Mouse (Mus musculus) heart, embryonic 11.5 days (tissue): Measurements from ENCODE around the gene Arhgap18. TPM values are rescaled to one million over a fixed set of nuclear protein-coding genes. Genes with fewer than 3 reads are reported as not detected.

Experiments used
- ATAC-seq: fragments of 200-750 bp; cut with Nextera tagmentation; replicated peaks from 2 replicates; pipeline ENCODE4 v1.8.0; 2017; ENCODE audit warnings: moderate library complexity; ENCODE audit not compliant: insufficient number of reproducible peaks, low FRiP score, low TSS enrichment
- H3K27ac ChIP-seq: fragments of 300-500 bp; sonication (generic); 2 replicates; pipeline ENCODE4 v1.5.1; 2014; ENCODE audit warnings: mild to moderate bottlenecking, low read depth, low read length
- H3K27me3 ChIP-seq: fragments of 300-500 bp; sonication (generic); 2 replicates; pipeline ENCODE4 v1.6.1; 2014; ENCODE audit warnings: mild to moderate bottlenecking, low read length, mixed read lengths; ENCODE audit not compliant: control insufficient read depth, insufficient read depth
- H3K36me3 ChIP-seq: fragments of 300-500 bp; sonication (generic); 2 replicates; pipeline ENCODE4 v1.6.1; 2014; ENCODE audit warnings: mild to moderate bottlenecking, low read length, moderate library complexity, mixed read lengths; ENCODE audit not compliant: control insufficient read depth, insufficient read depth
- H3K4me1 ChIP-seq: fragments of 300-500 bp; sonication (generic); 2 replicates; pipeline ENCODE4 v1.6.1; 2014; ENCODE audit warnings: low read length; ENCODE audit not compliant: control insufficient read depth, insufficient read depth
- H3K4me2 ChIP-seq: fragments of 300-500 bp; sonication (generic); 2 replicates; pipeline ENCODE4 v1.6.1; 2014; ENCODE audit warnings: mild to moderate bottlenecking, moderate library complexity
- H3K4me3 ChIP-seq: fragments of 300-500 bp; sonication (generic); 2 replicates; pipeline ENCODE4 v1.5.1; 2014; ENCODE audit warnings: low read depth, low read length
- H3K9ac ChIP-seq: fragments of 300-500 bp; sonication (generic); 2 replicates; pipeline ENCODE4 v1.6.1; 2014; ENCODE audit warnings: mild to moderate bottlenecking, low read depth, low read length, moderate library complexity
- H3K9me3 ChIP-seq: fragments of 300-500 bp; sonication (generic); replicated peaks from 2 replicates; pipeline ENCODE4 v1.6.1; 2016; ENCODE audit warnings: low read length; ENCODE audit not compliant: control insufficient read depth
- WGBS: fragments of 180-500 bp; shearing (Covaris S2); extraction: QIAGEN DNeasy Blood & Tissue Kit; methylation state at CpG from one replicate; pipeline ENCODE4 v1.1.7; 2014; ENCODE audit not compliant: insufficient replicate concordance; 5-methylcytosine and 5-hydroxymethylcytosine counted together
- polyA plus RNA-seq: library from polyadenylated mRNA; unstranded; fragments of >200 nt; fragmentation: Nextera tagmentation; extraction: Ambion mirVana; gene quantifications from 2 replicates; pipeline ENCODE4 v1.2.1, GENCODE M21; 2014

The Arhgap18 gene
- polyA plus RNA-seq, 1 experiment from 2014 or later: 25.8 TPM

DNA sequence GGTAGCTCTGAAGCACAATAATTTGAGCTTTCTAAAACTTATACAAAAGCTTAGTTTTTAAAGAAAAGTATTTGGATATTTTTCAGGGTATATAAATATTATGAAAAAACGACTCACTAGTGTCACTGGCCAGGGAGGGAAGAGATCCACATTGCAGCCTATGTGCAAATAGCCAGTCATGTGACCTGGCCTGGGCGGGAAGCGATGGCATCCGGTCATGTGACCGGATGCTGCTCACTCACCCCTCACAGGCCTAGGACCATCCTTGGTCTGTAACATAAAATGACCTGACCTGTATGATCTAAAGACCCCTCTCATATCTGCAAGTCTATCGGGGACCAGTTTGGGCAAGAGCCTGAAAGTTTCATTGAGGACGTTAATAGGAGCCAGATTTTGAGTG lies 56.8 kb downstream of the Arhgap18 start:
- WGBS: 87% methylated on average over 7 of the region's 7 CpGs
- H3K9ac ChIP-seq: no peak overlapping the region
- H3K4me3 ChIP-seq: no peak overlapping the region
- H3K27ac ChIP-seq: no peak overlapping the region
- no peaks in the 10 kb centered on the region for H3K9me3 ChIP-seq
- H3K4me1 ChIP-seq: no peaks in the 10 kb centered on the region
- no peak overlapping the region for H3K4me2 ChIP-seq
- ATAC-seq: no peak
- H3K27me3 ChIP-seq: no peaks in the 10 kb centered on the region
- H3K36me3 ChIP-seq: no peaks in the 10 kb centered on the region

DNA sequence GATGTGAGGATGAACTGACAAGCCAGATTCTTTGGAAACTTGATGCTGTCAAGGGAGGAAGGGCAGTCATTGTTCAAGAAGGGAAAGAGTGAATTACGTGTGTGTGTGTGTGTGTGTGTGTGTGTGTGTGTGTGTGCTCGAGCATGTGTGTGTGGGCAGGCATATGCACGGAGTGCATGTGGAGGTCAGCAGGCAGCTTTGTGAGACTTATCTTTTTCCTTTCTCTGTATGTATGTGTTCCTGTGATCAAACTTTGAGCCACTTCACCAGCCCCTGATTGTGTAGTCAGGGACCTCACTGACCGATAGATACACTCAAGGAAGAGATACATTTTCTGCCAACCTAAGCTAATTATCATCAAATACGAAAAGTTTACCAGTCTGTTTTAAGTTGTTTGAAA lies 57.6 kb downstream of the Arhgap18 start:
- H3K27me3 ChIP-seq: no peaks in the 10 kb centered on the region
- no peak overlapping the region for H3K27ac ChIP-seq
- no peak for ATAC-seq
- no peaks in the 10 kb centered on the region for H3K9me3 ChIP-seq
- no peak overlapping the region for H3K4me2 ChIP-seq
- H3K36me3 ChIP-seq: no peaks in the 10 kb centered on the region
- H3K4me3 ChIP-seq: no peak overlapping the region
- 62% methylated on average over 5 of the region's 5 CpGs for whole genome bisulfite sequencing
- no peak overlapping the region for H3K9ac ChIP-seq
- no peaks in the 10 kb centered on the region for H3K4me1 ChIP-seq

GRCm38 (mm10) chr10:26811342-26811741 lies 58.1 kb downstream of the Arhgap18 start:
- H3K4me3 ChIP-seq: no peak overlapping the region
- H3K27ac ChIP-seq: no peak overlapping the region
- H3K4me1 ChIP-seq: no peaks in the 10 kb centered on the region
- H3K4me2 ChIP-seq: no peak overlapping the region
- H3K9me3 ChIP-seq: no peaks in the 10 kb centered on the region
- no peak for ATAC-seq
- no peak overlapping the region for H3K9ac ChIP-seq
- H3K27me3 ChIP-seq: no peaks in the 10 kb centered on the region
- H3K36me3 ChIP-seq: no peaks in the 10 kb centered on the region
- WGBS: 57% methylated on average over 4 of the region's 4 CpGs

- H3K27ac ChIP-seq: no peak overlapping the region
- H3K27me3 ChIP-seq: no peaks in the 10 kb centered on the region
- 87% methylated on average over 8 of the region's 8 CpGs for WGBS
- no peaks in the 10 kb centered on the region for H3K9me3 ChIP-seq
- no peak overlapping the region for H3K4me3 ChIP-seq
- H3K9ac ChIP-seq: no peak overlapping the region
- H3K36me3 ChIP-seq: no peaks in the 10 kb centered on the region
- no peak for ATAC-seq
- no peak overlapping the region for H3K4me2 ChIP-seq
- H3K4me1 ChIP-seq: no peaks in the 10 kb centered on the region
These were observed 62.4 kb downstream of the Arhgap18 start for GRCm38 (mm10) chr10:26815646-26816045.

DNA sequence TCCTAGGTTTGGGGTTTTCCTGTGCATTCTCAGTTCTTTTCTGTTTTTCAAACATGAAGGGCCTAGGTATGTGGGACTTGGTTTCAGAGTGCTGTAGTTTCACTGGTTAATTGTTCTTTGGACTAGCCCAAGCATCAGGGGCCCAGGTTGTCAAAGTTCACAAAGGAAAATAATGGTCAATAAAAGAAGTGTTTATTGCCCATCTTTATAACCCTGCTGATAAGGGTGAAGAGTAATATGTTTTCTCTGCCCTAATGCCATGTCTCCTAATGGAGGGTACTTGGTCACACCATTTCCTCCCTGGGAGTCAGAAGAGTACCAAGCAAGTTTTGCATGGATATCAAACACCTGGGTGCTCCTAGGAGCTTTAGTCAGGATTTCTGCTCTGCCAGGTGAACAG lies 67.1 kb downstream of the Arhgap18 start:
- no peak overlapping the region for H3K9ac ChIP-seq
- no peak for ATAC-seq
- no peaks in the 10 kb centered on the region for H3K36me3 ChIP-seq
- H3K4me3 ChIP-seq: no peak overlapping the region
- H3K4me2 ChIP-seq: no peak overlapping the region
- no peaks in the 10 kb centered on the region for H3K9me3 ChIP-seq
- no peaks in the 10 kb centered on the region; the same call in 1 of the 2 replicates for H3K4me1 ChIP-seq
- no peak overlapping the region for H3K27ac ChIP-seq
- no peaks in the 10 kb centered on the region for H3K27me3 ChIP-seq

DNA sequence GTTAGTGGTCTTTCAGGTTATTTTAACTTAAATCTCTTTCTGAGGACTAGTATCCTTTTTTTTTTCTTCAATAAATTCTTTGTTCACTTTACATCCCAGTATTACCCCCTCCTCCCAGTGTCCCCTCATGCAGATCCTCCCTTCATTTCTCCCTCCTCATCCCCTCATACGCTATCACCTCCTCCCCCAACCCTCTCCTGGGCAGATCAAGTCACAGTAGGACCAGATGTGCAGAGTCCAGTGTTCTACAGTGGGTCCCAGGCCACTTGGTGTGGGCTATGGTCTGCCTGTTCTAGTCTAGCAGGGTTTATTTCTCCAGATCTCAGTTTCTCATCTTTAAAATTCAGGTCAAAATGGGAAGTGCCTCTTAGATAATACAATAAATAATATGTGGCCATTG lies 67.7 kb downstream of the Arhgap18 start:
- Histone ChIP-seq H3K36me3 (no peaks in the 10 kb centered on the region), H3K27me3 (no peaks in the 10 kb centered on the region), H3K4me3 (no peak overlapping the region), H3K27ac (no peak overlapping the region), H3K9ac (no peak overlapping the region), H3K9me3 (no peaks in the 10 kb centered on the region), H3K4me2 (no peak overlapping the region), H3K4me1 (no peaks in the 10 kb centered on the region; the same call in 1 of the 2 replicates)
- 71% methylated on average over 1 of the region's 1 CpGs for WGBS
- ATAC-seq: no peak

GRCm38 (mm10) chr10:26823997-26824396 lies 70.8 kb downstream of the Arhgap18 start:
- Histone ChIP-seq H3K36me3 (no peaks in the 10 kb centered on the region), H3K4me2 (no peak overlapping the region), H3K27ac (no peak overlapping the region), H3K4me1 (no peaks in the 10 kb centered on the region; the same call in 1 of the 2 replicates), H3K9ac (no peak overlapping the region), H3K9me3 (no peaks in the 10 kb centered on the region), H3K4me3 (no peak overlapping the region), H3K27me3 (no peaks in the 10 kb centered on the region)
- no peak for ATAC-seq
- 62% methylated on average over 5 of the region's 5 CpGs for WGBS

- no peaks in the 10 kb centered on the region; the same call in 1 of the 2 replicates for H3K4me1 ChIP-seq
- H3K4me2 ChIP-seq: no peak overlapping the region
- ATAC-seq: no peak
- 80% methylated on average over 8 of the region's 8 CpGs for WGBS
- H3K27me3 ChIP-seq: no peaks in the 10 kb centered on the region
- no peak overlapping the region for H3K27ac ChIP-seq
- no peaks in the 10 kb centered on the region for H3K9me3 ChIP-seq
- H3K4me3 ChIP-seq: no peak overlapping the region
- no peaks in the 10 kb centered on the region for H3K36me3 ChIP-seq
- no peak overlapping the region for H3K9ac ChIP-seq
These were observed 72.1 kb downstream of the Arhgap18 start for GRCm38 (mm10) chr10:26825246-26825889.

- no peak overlapping the region for H3K4me3 ChIP-seq
- no peak overlapping the region for H3K4me2 ChIP-seq
- no peak overlapping the region for H3K9ac ChIP-seq
- no peak for ATAC-seq
- H3K4me1 ChIP-seq: no peaks in the 10 kb centered on the region; the same call in 1 of the 2 replicates
- H3K27me3 ChIP-seq: no peaks in the 10 kb centered on the region
- no peak overlapping the region for H3K27ac ChIP-seq
- no peaks in the 10 kb centered on the region for H3K9me3 ChIP-seq
- 44% methylated on average over 5 of the region's 5 CpGs for WGBS
- H3K36me3 ChIP-seq: no peaks in the 10 kb centered on the region
These were observed 74.1 kb downstream of the Arhgap18 start for GRCm38 (mm10) chr10:26827315-26827714.
